In genomic region chr11:91530737-91531136, GRCm38 (mm10) we compare ENCODE assay signal across 22 mouse cellular contexts. TPM values are rescaled to one million over a fixed set of nuclear protein-coding genes. Genes with fewer than 3 reads are reported as not detected.
"Had no signal": no experiment of that assay in that cellular context is flagged by ENCODE, and none has a peak within 500 bp of the region (broad histone marks: within the 10 kb centered on the region; RNA-seq: fewer than 3 reads in every experiment).

No protein-coding gene starts in this region.

- H3K4me3 ChIP-seq: intestine, embryonic 15.5 days; limb, embryonic 15.5 days; liver, embryonic 12.5 days; midbrain, embryonic 10.5 days; midbrain, embryonic 15.5 days; neural tube, embryonic 13.5 days had no signal

- DNase-seq: kidney, adult 18-20 months; kidney, postnatal 10 days; lung, embryonic 14.5 days; lung, postnatal 10 days; lung, postnatal 4 days; retina, postnatal 1 day; thymus, postnatal 4 days had no signal

- H3K27ac ChIP-seq: intestine, embryonic 15.5 days; limb, embryonic 15.5 days; liver, embryonic 12.5 days; midbrain, embryonic 10.5 days; midbrain, embryonic 15.5 days; neural tube, embryonic 13.5 days had no signal

RNA-seq across cellular contexts. Expression of gene Kif2b, which starts 46.6 kb away (rescaled TPM):
- total RNA-seq: layer of hippocampus, adult 8-10 months; layer of hippocampus, postnatal 14 days; megakaryocyte, adult 5-6 weeks had no signal
- polyA plus RNA-seq: intestine, embryonic 15.5 days; kidney, embryonic 14.5 days; large intestine, adult 2 months; limb, embryonic 11.5 days; limb, embryonic 15.5 days; liver, embryonic 12.5 days; liver, embryonic 16.5 days; lung, embryonic 14.5 days; midbrain, embryonic 10.5 days; midbrain, embryonic 15.5 days; neural tube, embryonic 13.5 days; small intestine, adult 2 months; stomach, embryonic 16.5 days had no signal
